Mouse (Mus musculus) forebrain, embryonic 13.5 days (tissue): ENCODE data around the gene Preb. TPM values are rescaled to one million over a fixed set of nuclear protein-coding genes. Genes with fewer than 3 reads are reported as not detected.
A peak's percentile ranks its signal among the peaks of the same experiment; 100 is the strongest.

Experiments used
- ATAC-seq: fragments of 200-750 bp; cut with Nextera tagmentation; 2 replicates; pipeline ENCODE4 v1.8.0; 2017
- H3K27ac ChIP-seq: fragments of 300-500 bp; sonication (generic); 2 replicates; pipeline ENCODE4 v1.5.1; 2015; ENCODE audit warnings: inconsistent platforms, mild to moderate bottlenecking, moderate library complexity
- H3K27me3 ChIP-seq: fragments of 300-500 bp; sonication (generic); 2 replicates; pipeline ENCODE4 v1.6.1; 2015; ENCODE audit warnings: mild to moderate bottlenecking, inconsistent platforms
- H3K36me3 ChIP-seq: fragments of 300-500 bp; sonication (generic); 2 replicates; pipeline ENCODE4 v1.6.1; 2015; ENCODE audit warnings: mild to moderate bottlenecking, inconsistent platforms; ENCODE audit not compliant: poor library complexity, severe bottlenecking
- H3K4me1 ChIP-seq: fragments of 300-500 bp; sonication (generic); 2 replicates; pipeline ENCODE4 v1.6.1; 2015; ENCODE audit warnings: inconsistent platforms
- H3K4me2 ChIP-seq: fragments of 300-500 bp; sonication (generic); 2 replicates; pipeline ENCODE4 v1.6.1; 2015; ENCODE audit warnings: inconsistent platforms, mild to moderate bottlenecking, moderate library complexity
- H3K4me3 ChIP-seq: fragments of 300-500 bp; sonication (generic); 2 replicates; pipeline ENCODE4 v1.5.1; 2015; ENCODE audit warnings: mild to moderate bottlenecking, inconsistent platforms
- H3K9ac ChIP-seq: fragments of 300-500 bp; sonication (generic); 2 replicates; pipeline ENCODE4 v1.6.1; 2015; ENCODE audit warnings: mild to moderate bottlenecking, inconsistent platforms
- H3K9me3 ChIP-seq: fragments of 300-500 bp; sonication (generic); replicated peaks from 2 replicates; pipeline ENCODE4 v1.6.1; 2016; ENCODE audit warnings: inconsistent platforms
- WGBS: fragments of 180-500 bp; shearing (Covaris S2); methylation state at CpG from one replicate; pipeline ENCODE4 v1.1.7; 2015; 5-methylcytosine and 5-hydroxymethylcytosine counted together
- polyA plus RNA-seq: library from polyadenylated mRNA; unstranded; fragments of >200 nt; fragmentation: Nextera tagmentation; extraction: Ambion mirVana; gene quantifications from 2 replicates; pipeline ENCODE4 v1.2.1, GENCODE M21; 2015

The Preb gene
- polyA plus RNA-seq, 1 experiment from 2014 or later, result 126 TPM

DNA sequence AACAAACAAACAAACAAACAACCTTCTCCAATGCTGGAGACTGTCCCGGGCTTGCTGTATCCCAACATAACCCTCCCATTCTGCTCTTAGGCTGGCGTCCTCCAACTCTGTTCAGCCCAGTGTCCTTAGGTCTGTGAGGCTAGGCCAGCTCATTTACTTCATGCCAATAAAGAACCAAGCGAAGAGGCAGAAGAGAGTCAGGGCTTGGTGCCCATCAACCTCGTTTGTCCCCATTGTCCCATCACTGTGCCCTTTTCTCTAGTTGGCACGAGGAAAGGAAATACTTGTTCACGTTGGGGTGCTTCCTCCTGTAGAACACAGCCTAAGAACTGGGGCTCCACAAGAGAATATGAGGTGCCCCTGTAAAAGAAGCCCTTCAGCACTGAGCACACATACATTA lies 8.5 kb downstream of the Preb start:
- WGBS, result 83% methylated on average over 6 of the region's 6 CpGs
- peaks cover 48% of the 10 kb centered on the region for H3K36me3 ChIP-seq
- no peak overlapping the region for H3K27ac ChIP-seq

DNA sequence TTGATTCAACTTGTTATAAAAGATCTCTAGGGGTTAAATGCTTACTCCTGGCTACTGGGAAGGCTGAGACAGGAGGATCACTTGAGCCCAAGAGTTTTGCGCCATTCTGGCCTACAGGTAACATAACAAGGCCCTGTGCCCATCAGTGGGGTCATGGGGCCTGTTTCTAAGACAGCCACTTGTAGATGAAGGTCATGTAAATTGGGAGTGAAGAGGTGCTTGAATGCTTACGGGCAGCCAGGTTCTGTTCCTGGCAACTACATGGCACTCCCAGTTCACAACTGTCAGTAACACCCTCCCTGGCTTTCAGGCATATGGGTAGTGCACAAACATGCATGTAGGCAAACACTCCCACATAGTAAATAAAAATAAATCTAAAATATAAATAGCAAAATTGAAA lies 9.2 kb downstream of the Preb start:
- Histone ChIP-seq H3K36me3 (peaks cover 46% of the 10 kb centered on the region), H3K9ac (no peak overlapping the region), H3K27me3 (no peaks in the 10 kb centered on the region; the same call in none of the 2 replicates), H3K4me2 (no peak overlapping the region), H3K4me3 (no peak overlapping the region), H3K27ac (no peak overlapping the region), H3K4me1 (peaks cover 18% of the 10 kb centered on the region), H3K9me3 (no peaks in the 10 kb centered on the region)
- 81% methylated on average over 2 of the region's 2 CpGs for WGBS
- no peak for ATAC-seq

More for the DNA sequence above, 8.5 kb downstream of the Preb start:
- Histone ChIP-seq H3K4me3 (no peak overlapping the region), H3K9ac (no peak overlapping the region), H3K4me1 (peaks cover 18% of the 10 kb centered on the region), H3K27me3 (no peaks in the 10 kb centered on the region; the same call in none of the 2 replicates), H3K4me2 (no peak overlapping the region), H3K9me3 (no peaks in the 10 kb centered on the region)
- ATAC-seq, result no peak

DNA sequence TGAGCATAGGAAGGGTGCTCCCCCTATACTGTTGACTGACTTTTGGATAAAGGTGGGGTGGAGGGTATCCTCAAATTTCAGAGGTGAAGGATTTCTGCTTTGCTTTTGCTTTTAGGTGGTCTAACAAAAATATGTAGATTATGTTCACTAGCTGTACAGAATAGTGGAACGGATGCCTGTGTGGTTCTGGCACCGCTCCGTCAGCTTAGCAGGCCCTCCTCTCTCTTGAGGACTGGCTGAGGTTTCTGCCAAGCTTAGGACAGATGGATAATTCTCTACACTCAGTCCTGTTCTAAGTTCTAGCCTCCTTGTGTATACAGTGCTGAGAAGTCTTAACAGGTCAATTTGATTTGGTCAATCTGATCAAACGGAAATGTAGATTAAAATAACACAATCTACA lies 9.7 kb downstream of the Preb start:
- Histone ChIP-seq H3K4me2 (peak overlapping the region; percentile 88), H3K4me1 (peaks cover 18% of the 10 kb centered on the region), H3K4me3 (peak overlapping the region; percentile 59), H3K27ac (peak overlapping the region; percentile 51; the same call in 1 of the 2 replicates), H3K36me3 (peaks cover 41% of the 10 kb centered on the region), H3K9ac (peak overlapping the region; percentile 71), H3K9me3 (no peaks in the 10 kb centered on the region), H3K27me3 (no peaks in the 10 kb centered on the region; the same call in none of the 2 replicates)
- 70% methylated on average over 4 of the region's 4 CpGs for WGBS
- ATAC-seq, result no peak; the same call in 1 of the 2 replicates

DNA sequence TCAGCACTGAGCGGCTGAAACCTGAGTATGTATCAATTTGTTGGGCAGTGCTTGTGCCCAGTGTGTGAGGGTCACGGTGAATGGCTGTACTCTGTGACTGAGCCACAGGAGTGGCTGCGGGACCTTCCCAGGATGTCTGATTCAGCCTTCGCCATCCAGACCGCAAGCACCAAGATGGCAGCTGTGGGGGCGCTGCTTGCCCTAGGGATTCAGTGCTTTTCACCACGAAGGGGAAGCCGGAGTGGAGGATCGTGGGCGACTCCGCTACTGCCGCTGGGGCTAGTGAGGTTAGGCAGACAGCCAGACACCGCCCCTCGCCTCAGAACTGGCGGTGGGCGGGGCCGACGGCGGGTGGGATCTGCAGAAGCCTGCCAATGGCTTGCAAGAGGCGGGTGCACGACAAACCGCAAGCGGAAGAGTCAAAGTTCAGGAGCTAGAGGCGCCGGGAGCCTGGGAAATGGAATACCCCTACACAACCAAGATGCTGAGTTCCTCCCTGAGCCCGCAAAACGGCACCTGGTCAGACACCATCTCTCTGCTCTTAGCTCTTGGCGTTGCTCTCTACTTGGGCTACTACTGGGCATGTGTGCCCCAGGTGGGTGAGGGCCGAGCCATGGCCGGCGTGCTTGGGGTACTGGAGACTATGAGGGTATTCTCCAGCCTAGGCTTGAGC lies 10.4 kb downstream of the Preb start:
- Histone ChIP-seq H3K9me3 (no peaks in the 10 kb centered on the region), H3K4me2 (peak overlapping the region; percentile 88), H3K4me3 (peak overlapping the region; percentile 59), H3K4me1 (peaks cover 22% of the 10 kb centered on the region), H3K9ac (peak overlapping the region; percentile 71), H3K27ac (peak overlapping the region; percentile 51), H3K36me3 (peaks cover 34% of the 10 kb centered on the region), H3K27me3 (no peaks in the 10 kb centered on the region; the same call in none of the 2 replicates)
- under 1% methylated on average over 31 of the region's 31 CpGs for WGBS
- ATAC-seq, result peak; percentile 87

DNA sequence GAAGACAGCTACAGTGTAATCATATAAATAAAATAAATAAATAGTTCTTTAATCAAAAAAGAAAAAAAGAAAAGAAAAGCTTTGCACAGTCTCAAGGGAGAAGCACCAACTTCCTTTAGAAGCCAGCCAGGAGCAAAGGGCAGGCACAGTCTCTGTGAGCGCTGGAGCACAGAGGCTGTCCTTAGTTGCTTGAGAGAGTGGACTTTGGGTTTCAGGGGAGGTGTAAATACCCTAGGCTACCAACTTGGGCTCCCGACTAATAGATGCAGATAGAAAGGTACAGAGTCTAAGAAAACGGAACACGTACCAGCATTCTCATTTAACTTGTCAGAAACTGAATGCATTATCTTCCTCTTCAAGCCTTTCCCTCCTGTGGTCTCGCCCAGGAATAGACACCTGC lies 11.5 kb downstream of the Preb start:
- no peak for ATAC-seq
- H3K27ac ChIP-seq, result no peak overlapping the region
- H3K9me3 ChIP-seq, result no peaks in the 10 kb centered on the region
- H3K27me3 ChIP-seq, result no peaks in the 10 kb centered on the region; the same call in none of the 2 replicates
- H3K4me3 ChIP-seq, result no peak overlapping the region
- peaks cover 23% of the 10 kb centered on the region for H3K36me3 ChIP-seq
- H3K4me2 ChIP-seq, result peak overlapping the region; percentile 88; the same call in 1 of the 2 replicates
- H3K9ac ChIP-seq, result no peak overlapping the region
- 71% methylated on average over 5 of the region's 5 CpGs for WGBS
- peaks cover 23% of the 10 kb centered on the region for H3K4me1 ChIP-seq

DNA sequence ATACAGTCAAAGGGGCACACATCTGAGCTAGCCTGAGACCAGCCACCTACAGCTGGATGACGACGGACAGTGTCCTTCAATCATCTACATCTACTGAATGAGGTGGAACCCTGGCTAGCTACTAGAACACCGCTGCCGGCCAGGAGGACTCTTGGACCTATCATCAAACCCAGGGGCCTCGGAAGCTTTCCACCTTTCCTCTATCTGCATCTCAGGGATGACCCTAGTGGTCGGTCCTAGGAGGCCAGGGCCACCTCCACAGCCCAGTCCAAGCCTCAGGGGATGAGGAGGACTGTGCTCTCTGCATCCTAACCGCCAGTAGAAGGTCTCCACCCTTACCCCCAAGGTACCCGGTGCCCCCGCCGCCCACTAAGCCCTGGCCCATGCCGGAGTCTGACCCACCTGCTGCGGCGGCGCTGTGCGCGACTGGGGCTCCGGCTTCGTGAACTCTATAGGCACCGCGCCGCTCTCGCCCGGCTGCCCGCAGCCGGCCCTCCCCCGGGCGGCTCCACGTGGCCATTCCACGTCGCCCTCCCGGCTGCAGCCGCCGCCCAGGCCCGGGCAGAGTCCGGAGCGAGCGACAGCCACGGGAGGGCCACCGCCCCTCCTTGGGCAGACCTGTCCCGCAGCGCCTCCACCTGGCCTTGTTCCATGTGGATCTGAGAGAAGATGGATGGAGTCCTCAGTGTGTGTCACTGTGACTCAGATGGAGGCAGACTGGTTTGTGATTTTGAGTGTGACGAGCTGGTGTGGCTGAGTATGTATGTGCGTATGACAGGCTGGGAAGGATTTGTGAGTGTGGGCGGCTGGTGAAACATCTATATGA lies 15.0 kb downstream of the Preb start, which contains the start of gene Cgref1:
Gene Cgref1 (minus strand): TSS at position 636 of the 826 bp plus-strand sequence.
- H3K9me3 ChIP-seq, result no peaks in the 10 kb centered on the region
- ATAC-seq, result peak; percentile 46
- H3K9ac ChIP-seq, result peak within 1 kb of the TSS; percentile 74
- peak within 1 kb of the TSS; percentile 82 for H3K4me2 ChIP-seq
- no peaks in the 10 kb centered on the region; the same call in none of the 2 replicates for H3K27me3 ChIP-seq
- H3K27ac ChIP-seq, result no peak within 1 kb of the TSS
- H3K4me1 ChIP-seq, result peaks cover 18% of the 10 kb centered on the region
- H3K4me3 ChIP-seq, result peak within 1 kb of the TSS; percentile 51
- no peaks in the 10 kb centered on the region for H3K36me3 ChIP-seq
- WGBS, result 5% methylated on average over 43 of the region's 44 CpGs

DNA sequence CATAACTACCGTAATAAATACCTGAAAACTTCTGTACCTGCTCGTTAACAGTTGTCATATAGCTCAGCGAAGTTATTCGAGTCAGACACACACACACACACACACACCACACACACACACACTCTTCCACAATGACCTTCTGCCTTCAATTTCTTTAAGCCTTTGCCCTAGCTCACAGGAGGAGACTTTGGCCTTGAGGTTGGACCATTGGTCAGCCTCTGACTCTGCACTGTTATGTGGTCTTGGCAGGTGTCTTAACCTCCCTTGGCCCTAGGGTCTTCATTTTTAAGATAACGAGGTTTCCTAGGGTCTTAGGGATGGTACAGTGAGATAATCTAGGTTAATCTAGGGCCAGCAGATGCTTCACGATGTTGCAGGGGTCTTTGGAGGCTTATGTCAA lies 15.8 kb downstream of the Preb start:
- H3K9me3 ChIP-seq, result no peaks in the 10 kb centered on the region
- H3K27me3 ChIP-seq, result no peaks in the 10 kb centered on the region; the same call in none of the 2 replicates
- no peak for ATAC-seq
- no peak overlapping the region for H3K9ac ChIP-seq
- H3K36me3 ChIP-seq, result no peaks in the 10 kb centered on the region
- WGBS, result 85% methylated on average over 6 of the region's 6 CpGs
- no peak overlapping the region for H3K4me2 ChIP-seq
- no peak overlapping the region; the same call in 1 of the 2 replicates for H3K4me3 ChIP-seq
- H3K27ac ChIP-seq, result no peak overlapping the region
- H3K4me1 ChIP-seq, result peaks cover 10% of the 10 kb centered on the region

DNA sequence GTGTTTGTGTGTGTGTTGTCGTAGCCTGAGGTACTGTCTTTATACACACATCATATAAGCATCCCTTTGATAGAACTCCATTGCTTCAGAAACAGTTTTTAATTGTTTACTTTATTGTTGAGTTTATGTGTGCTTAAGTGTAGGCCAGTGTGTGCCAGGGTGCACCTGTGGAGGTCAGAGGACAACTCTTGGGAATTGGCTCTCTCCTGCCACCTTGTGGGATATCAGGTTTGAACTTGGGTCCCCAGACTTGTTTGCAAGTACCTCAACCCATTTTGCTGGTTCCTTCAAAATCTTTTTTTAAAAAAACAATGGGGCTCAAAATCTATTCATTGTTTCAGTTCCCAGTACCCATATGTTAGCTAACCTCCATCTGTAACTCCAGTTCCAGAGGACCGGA lies 17.2 kb downstream of the Preb start:
- ATAC-seq, result no peak

DNA sequence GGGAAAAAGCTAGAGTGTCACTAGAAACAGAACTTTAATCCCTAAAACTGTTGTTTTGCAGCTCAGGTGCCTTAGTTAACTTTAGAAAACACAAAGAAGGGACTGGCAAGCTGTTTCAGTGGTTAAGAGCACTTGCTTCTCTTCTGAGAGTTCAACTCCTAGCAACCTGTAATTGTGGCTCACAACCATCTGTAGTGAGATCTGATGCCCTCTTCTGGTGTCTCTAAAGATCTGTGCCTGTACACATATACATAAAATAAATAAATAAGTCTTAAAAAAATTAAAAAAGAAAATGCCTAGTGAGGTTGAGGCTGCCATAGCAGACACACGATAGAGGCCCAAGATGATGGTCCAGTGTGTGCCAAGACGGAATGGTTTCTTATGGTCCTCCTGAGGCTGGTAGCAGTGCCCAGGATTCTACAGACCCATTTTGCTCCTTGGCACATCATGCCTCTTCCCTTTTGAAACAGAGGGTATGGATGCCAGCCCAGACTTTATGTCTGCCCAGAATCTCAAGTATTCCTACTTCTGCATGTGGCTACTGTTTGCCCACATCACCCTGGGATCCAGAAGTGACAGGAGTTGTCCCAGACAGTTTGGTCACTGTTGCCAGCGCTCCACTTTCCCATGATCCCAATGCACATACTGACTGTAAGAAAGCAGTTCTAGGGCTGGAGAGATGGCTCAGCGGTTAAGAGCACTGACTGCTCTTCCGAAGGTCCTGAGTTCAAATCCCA lies 25.3 kb downstream of the Preb start:
- H3K9ac ChIP-seq, result no peak overlapping the region
- no peaks in the 10 kb centered on the region for H3K9me3 ChIP-seq
- H3K4me3 ChIP-seq, result no peak overlapping the region
- no peak overlapping the region for H3K4me2 ChIP-seq
- H3K27ac ChIP-seq, result no peak overlapping the region
- ATAC-seq, result no peak
- WGBS, result 90% methylated on average over 5 of the region's 5 CpGs
- 0 out of 2 replicates have a peak, but pooled peaks cover 3% of the 10 kb centered on the region for H3K4me1 ChIP-seq
- no peaks in the 10 kb centered on the region for H3K36me3 ChIP-seq
- no peaks in the 10 kb centered on the region for H3K27me3 ChIP-seq

More for the DNA sequence above, 17.2 kb downstream of the Preb start:
- WGBS, result 87% methylated on average over 2 of the region's 2 CpGs
- Histone ChIP-seq H3K9me3 (no peaks in the 10 kb centered on the region), H3K4me3 (no peak overlapping the region), H3K4me2 (no peak overlapping the region), H3K9ac (no peak overlapping the region), H3K4me1 (peaks cover 5% of the 10 kb centered on the region; the same call in 1 of the 2 replicates), H3K27ac (no peak overlapping the region), H3K27me3 (no peaks in the 10 kb centered on the region; the same call in 1 of the 2 replicates), H3K36me3 (no peaks in the 10 kb centered on the region)

DNA sequence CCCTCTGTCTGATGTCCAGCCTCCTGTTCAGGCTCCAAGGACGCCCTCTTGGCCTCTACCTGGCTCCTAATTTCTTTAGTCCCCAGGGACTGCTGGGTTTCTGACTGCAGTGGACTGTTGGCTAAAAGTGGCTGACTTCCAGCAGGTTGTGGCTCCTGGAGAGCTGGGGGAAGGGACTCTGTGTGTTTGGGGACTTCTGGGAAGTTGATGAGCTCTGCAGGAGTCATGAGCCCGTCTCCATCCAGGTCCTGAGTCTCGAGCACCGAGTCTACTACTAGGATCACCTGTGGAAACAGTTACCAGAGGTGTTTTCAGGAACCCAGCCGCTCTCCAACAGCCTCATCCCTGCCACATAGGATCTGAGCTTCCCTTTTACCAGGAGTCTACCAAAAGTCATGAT lies 26.5 kb downstream of the Preb start:
- no peaks in the 10 kb centered on the region for H3K9me3 ChIP-seq
- 0 out of 2 replicates have a peak, but pooled peaks cover 3% of the 10 kb centered on the region for H3K4me1 ChIP-seq
- no peak overlapping the region for H3K4me3 ChIP-seq
- H3K36me3 ChIP-seq, result no peaks in the 10 kb centered on the region
- no peaks in the 10 kb centered on the region for H3K27me3 ChIP-seq
- 75% methylated on average over 5 of the region's 5 CpGs for WGBS
- H3K9ac ChIP-seq, result no peak overlapping the region
- no peak for ATAC-seq
- no peak overlapping the region for H3K27ac ChIP-seq
- H3K4me2 ChIP-seq, result no peak overlapping the region

DNA sequence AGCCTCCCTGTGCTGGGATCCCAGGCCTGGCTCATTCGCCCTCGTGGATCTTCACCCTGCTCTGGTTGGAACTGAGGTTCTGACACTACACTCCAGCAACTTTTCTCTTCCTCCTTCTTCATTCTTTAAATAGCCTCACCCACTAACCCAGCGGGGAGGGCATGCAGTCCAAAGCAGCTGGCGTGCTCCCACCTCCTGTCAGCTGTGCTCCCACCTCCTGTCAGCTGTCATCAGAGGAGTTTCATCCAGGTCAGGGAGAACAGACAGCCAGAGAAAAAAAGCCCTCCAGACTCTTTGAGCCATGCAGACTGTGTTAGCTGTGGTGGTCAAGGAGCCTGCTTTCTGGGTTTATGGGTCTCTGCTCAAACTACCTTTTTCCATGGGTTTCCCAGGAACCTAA lies 28.8 kb downstream of the Preb start:
- Histone ChIP-seq H3K27me3 (no peaks in the 10 kb centered on the region), H3K4me1 (0 out of 2 replicates have a peak, but pooled peaks cover 3% of the 10 kb centered on the region), H3K36me3 (no peaks in the 10 kb centered on the region), H3K9me3 (no peaks in the 10 kb centered on the region), H3K4me2 (no peak overlapping the region), H3K9ac (no peak overlapping the region), H3K27ac (no peak overlapping the region), H3K4me3 (no peak overlapping the region)
- 89% methylated on average over 4 of the region's 4 CpGs for WGBS
- ATAC-seq, result no peak
